Mouse (Mus musculus): ENCODE measurements around the gene Lin37.

DNA sequence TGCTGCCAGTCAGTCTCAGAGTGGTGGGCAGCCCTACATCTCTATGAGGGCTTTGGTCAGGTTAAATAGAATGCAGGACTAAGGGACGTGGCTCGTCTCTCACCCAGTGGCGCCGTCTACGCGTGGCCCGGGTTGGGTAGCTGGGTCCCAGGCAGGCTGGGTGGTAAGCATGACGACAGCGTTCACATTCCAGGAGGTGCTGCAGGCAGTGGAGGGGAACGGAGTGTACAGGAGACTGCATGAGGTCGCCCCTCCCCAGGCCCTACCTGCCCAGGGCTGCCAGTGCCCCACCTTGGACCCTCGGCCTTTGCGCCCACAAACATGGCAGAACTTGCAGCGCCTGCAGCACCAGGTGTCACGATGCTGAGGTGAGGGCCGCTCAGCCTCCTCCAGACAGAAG, 21.9 kb upstream of the Lin37 start:
- TF ChIP-seq POLR2A (IDR thresholded peaks at IDR 0.05; ENCODE audit: insufficient read depth, low read depth, low read length) (no peak), CTCF (IDR thresholded peaks at IDR 0.05; ENCODE audit: insufficient read depth, low read depth, low read length) (no peak)

Data from olfactory bulb, adult 2 months (tissue).